Mouse (Mus musculus) naive thymus-derived CD4-positive, alpha-beta T cell, adult 2 months (primary cell): ENCODE results near the gene Hdac9.
"Not testable (repeated sequence)": the region's sequence is repeated elsewhere in the genome, so short reads cannot be mapped to it uniquely, and the experiment has no call there.

Source experiments
- DNase-seq: peaks from one replicate; pipeline ENCODE4 v3.0.0-alpha.2; 2011; ENCODE audit warnings: low read depth

Gene Hdac9

GRCm38 (mm10) chr12:34087292-34087942, 829.5 kb downstream of the Hdac9 start:
- no peak for DNase-seq

GRCm38 (mm10) chr12:34076981-34077380, 839.9 kb downstream of the Hdac9 start:
- DNase-seq, result no peak

DNA sequence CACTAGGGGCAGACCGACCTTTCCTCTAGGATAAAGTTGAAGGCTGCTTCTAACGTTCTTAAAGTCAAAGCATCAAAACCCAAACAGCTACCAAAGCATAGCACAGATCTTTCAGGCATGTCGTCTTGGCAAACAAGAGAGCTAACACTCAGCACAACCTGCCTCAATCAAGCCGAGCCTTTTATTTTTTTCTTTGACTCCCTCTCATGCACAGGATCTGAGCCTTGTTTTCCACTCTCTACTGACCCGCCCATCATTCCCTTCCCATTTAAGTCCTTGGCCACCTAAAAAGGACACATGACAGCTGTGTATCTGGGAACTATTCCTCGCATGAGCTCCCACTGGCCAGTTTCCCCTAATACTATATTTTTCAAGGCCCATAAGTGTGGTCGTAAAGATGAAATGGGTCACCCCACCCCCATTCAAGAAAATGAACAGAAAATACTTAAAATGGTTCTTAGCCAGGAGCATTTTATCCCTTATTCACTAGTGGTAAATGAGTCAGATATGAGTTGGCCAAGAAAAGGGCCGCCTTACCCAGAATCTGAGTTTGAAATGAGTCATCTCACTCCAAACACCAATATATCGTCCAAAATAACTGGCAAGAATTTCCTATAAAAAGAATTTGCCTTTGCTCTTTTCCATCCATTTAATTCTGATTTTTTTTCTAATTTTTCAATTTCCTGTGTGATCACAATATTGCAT, 840.9 kb downstream of the Hdac9 start:
- no peak for DNase-seq

- DNase-seq, result no peak
Measured at GRCm38 (mm10) chr12:34052508-34052907, 864.4 kb downstream of the Hdac9 start.

- DNase-seq, result no peak
Measured at GRCm38 (mm10) chr12:34052036-34052435, 864.9 kb downstream of the Hdac9 start.

DNA sequence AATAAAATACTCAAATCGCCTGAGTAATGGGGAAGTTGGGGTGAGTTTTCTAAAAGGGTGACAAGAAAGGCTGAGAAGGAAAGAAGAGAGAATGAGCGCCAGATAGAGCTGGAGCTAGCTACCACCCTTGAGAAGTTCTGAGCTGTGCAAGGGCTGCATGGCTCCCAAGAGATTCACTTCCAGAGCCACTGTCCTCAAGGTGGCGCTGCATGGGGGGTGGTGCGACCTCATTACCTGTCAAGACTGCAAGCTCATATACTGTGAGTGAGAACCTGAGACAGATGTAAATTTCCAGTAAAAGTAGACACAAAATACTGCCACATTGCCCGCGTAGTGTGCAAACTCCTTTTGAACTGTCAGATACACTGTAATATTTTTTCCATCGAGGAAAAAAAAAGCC, 865.8 kb downstream of the Hdac9 start:
- DNase-seq, result no peak

DNA sequence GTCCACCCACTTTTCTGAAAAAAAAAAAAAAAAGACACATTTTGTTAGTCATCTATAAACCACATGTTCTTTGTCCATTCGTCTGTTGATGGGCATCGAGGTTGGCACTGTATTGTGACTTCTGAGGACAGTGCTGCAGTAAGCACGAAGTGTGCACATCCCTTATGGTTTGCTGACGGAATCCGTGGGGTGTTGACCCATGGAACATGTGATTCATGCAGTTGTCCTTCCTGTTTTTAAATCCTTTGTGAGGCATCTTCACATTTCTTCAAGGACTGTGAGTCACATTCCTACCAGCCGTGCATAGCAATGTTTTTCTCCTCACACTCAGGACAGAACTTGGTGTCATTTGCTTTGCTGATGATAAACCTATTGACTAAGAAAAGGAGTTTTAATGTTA, 875.9 kb downstream of the Hdac9 start:
- no peak for DNase-seq

GRCm38 (mm10) chr12:34040061-34040460, 876.8 kb downstream of the Hdac9 start:
- no peak for DNase-seq

- DNase-seq, result not testable (repeated sequence)
Measured at GRCm38 (mm10) chr12:34009796-34010195, 907.1 kb downstream of the Hdac9 start.
